Mouse (Mus musculus) kidney, embryonic 15.5 days (tissue): Measurements from ENCODE around the gene Phlda1. TPM values are rescaled to one million over a fixed set of nuclear protein-coding genes. Genes with fewer than 3 reads are reported as not detected.

Source experiments
- ATAC-seq: fragments of 200-750 bp; cut with Nextera tagmentation; replicated peaks from 2 replicates; pipeline ENCODE4 v1.8.0; 2017; ENCODE audit warnings: moderate TSS enrichment; ENCODE audit not compliant: low FRiP score
- H3K27ac ChIP-seq: fragments of 300-500 bp; sonication (generic); 2 replicates; pipeline ENCODE4 v1.5.1; 2015; ENCODE audit warnings: mild to moderate bottlenecking, inconsistent platforms
- H3K27me3 ChIP-seq: fragments of 300-500 bp; sonication (generic); 2 replicates; pipeline ENCODE4 v1.6.1; 2015; ENCODE audit warnings: inconsistent platforms
- H3K36me3 ChIP-seq: fragments of 300-500 bp; sonication (generic); 2 replicates; pipeline ENCODE4 v1.6.1; 2015; ENCODE audit warnings: inconsistent platforms
- H3K4me1 ChIP-seq: fragments of 300-500 bp; sonication (generic); 2 replicates; pipeline ENCODE4 v1.6.1; 2015; ENCODE audit warnings: inconsistent platforms
- H3K4me2 ChIP-seq: fragments of 300-500 bp; sonication (generic); 2 replicates; pipeline ENCODE4 v1.6.1; 2015; ENCODE audit warnings: moderate library complexity, mild to moderate bottlenecking, inconsistent platforms
- H3K4me3 ChIP-seq: fragments of 300-500 bp; sonication (generic); replicated peaks from 2 replicates; pipeline ENCODE4 v1.5.1; 2015; ENCODE audit warnings: mild to moderate bottlenecking, inconsistent platforms
- H3K9ac ChIP-seq: fragments of 300-500 bp; sonication (generic); 2 replicates; pipeline ENCODE4 v1.6.1; 2015; ENCODE audit warnings: mild to moderate bottlenecking, inconsistent platforms
- H3K9me3 ChIP-seq: fragments of 300-500 bp; sonication (generic); replicated peaks from 2 replicates; pipeline ENCODE4 v1.6.1; 2016; ENCODE audit warnings: inconsistent platforms
- WGBS: fragments of 180-500 bp; shearing (Covaris S2); methylation state at CpG from one replicate; pipeline ENCODE4 v1.1.7; 2015; ENCODE audit warnings: mixed read lengths; 5-methylcytosine and 5-hydroxymethylcytosine counted together
- polyA plus RNA-seq: library from polyadenylated mRNA; unstranded; fragments of >200 nt; fragmentation: Nextera tagmentation; extraction: Ambion mirVana; gene quantifications from 2 replicates; pipeline ENCODE4 v1.2.1, GENCODE M21; 2015

The Phlda1 gene
- polyA plus RNA-seq, 1 experiment from 2014 or later: 38.6 TPM

GRCm38 (mm10) chr10:111506926-111507459 is 907 bp downstream of the Phlda1 start:
- no peaks in the 10 kb centered on the region for H3K9me3 ChIP-seq
- peaks cover 59% of the 10 kb centered on the region for H3K4me1 ChIP-seq
- peak; percentile 23 for ATAC-seq
- peak overlapping the region; percentile 85 for H3K4me2 ChIP-seq
- peak overlapping the region; percentile 87 for H3K4me3 ChIP-seq
- no peaks in the 10 kb centered on the region for H3K36me3 ChIP-seq
- peak overlapping the region; percentile 97 for H3K9ac ChIP-seq
- peak overlapping the region; percentile 97 for H3K27ac ChIP-seq
- H3K27me3 ChIP-seq: no peaks in the 10 kb centered on the region
- 0% methylated on average over 23 of the region's 23 CpGs for WGBS

GRCm38 (mm10) chr10:111507460-111508211 is 1.6 kb downstream of the Phlda1 start:
- no peaks in the 10 kb centered on the region for H3K9me3 ChIP-seq
- peak overlapping the region; percentile 85 for H3K4me2 ChIP-seq
- H3K4me1 ChIP-seq: peaks cover 61% of the 10 kb centered on the region
- WGBS: under 1% methylated on average over 38 of the region's 38 CpGs
- peak overlapping the region; percentile 97 for H3K9ac ChIP-seq
- peak overlapping the region; percentile 87 for H3K4me3 ChIP-seq
- no peaks in the 10 kb centered on the region for H3K27me3 ChIP-seq
- no peaks in the 10 kb centered on the region for H3K36me3 ChIP-seq
- peak; percentile 7 for ATAC-seq
- peak overlapping the region; percentile 97 for H3K27ac ChIP-seq

- Histone ChIP-seq H3K4me1 (peaks cover 54% of the 10 kb centered on the region), H3K27ac (0 out of 2 replicates have a peak overlapping the region, but pooled peaks have one; percentile 43), H3K36me3 (no peaks in the 10 kb centered on the region), H3K27me3 (no peaks in the 10 kb centered on the region), H3K4me2 (peak overlapping the region; percentile 85), H3K9ac (peak overlapping the region; percentile 97; the same call in 1 of the 2 replicates), H3K9me3 (no peaks in the 10 kb centered on the region), H3K4me3 (peak overlapping the region; percentile 87)
- WGBS: 7% methylated on average over 7 of the region's 7 CpGs
- no peak for ATAC-seq
Measured at GRCm38 (mm10) chr10:111508324-111509080, 2.4 kb downstream of the Phlda1 start.

- Histone ChIP-seq H3K9me3 (no peaks in the 10 kb centered on the region), H3K4me1 (peaks cover 48% of the 10 kb centered on the region), H3K27me3 (no peaks in the 10 kb centered on the region), H3K4me2 (peak overlapping the region; percentile 85), H3K27ac (peak overlapping the region; percentile 48), H3K9ac (peak overlapping the region; percentile 97; the same call in 1 of the 2 replicates), H3K4me3 (peak overlapping the region; percentile 87), H3K36me3 (no peaks in the 10 kb centered on the region)
- no peak for ATAC-seq
- WGBS: 17% methylated on average over 8 of the region's 8 CpGs
Measured at GRCm38 (mm10) chr10:111509103-111509784, 3.2 kb downstream of the Phlda1 start.

GRCm38 (mm10) chr10:111509981-111510380 is 3.9 kb downstream of the Phlda1 start:
- H3K36me3 ChIP-seq: no peaks in the 10 kb centered on the region
- H3K27ac ChIP-seq: peak overlapping the region; percentile 48
- peaks cover 43% of the 10 kb centered on the region for H3K4me1 ChIP-seq
- H3K4me3 ChIP-seq: peak overlapping the region; percentile 87
- no peaks in the 10 kb centered on the region for H3K27me3 ChIP-seq
- H3K9me3 ChIP-seq: no peaks in the 10 kb centered on the region
- H3K9ac ChIP-seq: no peak overlapping the region
- 72% methylated on average over 7 of the region's 7 CpGs for WGBS
- no peak for ATAC-seq
- H3K4me2 ChIP-seq: peak overlapping the region; percentile 85

- H3K9ac ChIP-seq: no peak overlapping the region
- WGBS: 30% methylated on average over 7 of the region's 7 CpGs
- no peaks in the 10 kb centered on the region for H3K9me3 ChIP-seq
- no peak overlapping the region for H3K4me3 ChIP-seq
- ATAC-seq: no peak
- H3K4me1 ChIP-seq: peaks cover 42% of the 10 kb centered on the region
- H3K4me2 ChIP-seq: no peak overlapping the region
- H3K27ac ChIP-seq: peak overlapping the region; percentile 43; the same call in 1 of the 2 replicates
- H3K36me3 ChIP-seq: no peaks in the 10 kb centered on the region
- no peaks in the 10 kb centered on the region for H3K27me3 ChIP-seq
Measured at GRCm38 (mm10) chr10:111510798-111511197, 4.7 kb downstream of the Phlda1 start.

GRCm38 (mm10) chr10:111512036-111512568 is 6.0 kb downstream of the Phlda1 start:
- no peaks in the 10 kb centered on the region for H3K9me3 ChIP-seq
- no peak overlapping the region for H3K4me3 ChIP-seq
- no peak for ATAC-seq
- no peak overlapping the region for H3K4me2 ChIP-seq
- H3K36me3 ChIP-seq: no peaks in the 10 kb centered on the region
- no peaks in the 10 kb centered on the region for H3K27me3 ChIP-seq
- H3K4me1 ChIP-seq: peaks cover 52% of the 10 kb centered on the region
- no peak overlapping the region for H3K9ac ChIP-seq
- no peak overlapping the region for H3K27ac ChIP-seq
- WGBS: 68% methylated on average over 10 of the region's 10 CpGs

- Histone ChIP-seq H3K36me3 (no peaks in the 10 kb centered on the region), H3K9ac (no peak overlapping the region), H3K4me2 (no peak overlapping the region), H3K27me3 (no peaks in the 10 kb centered on the region), H3K4me1 (peaks cover 46% of the 10 kb centered on the region), H3K4me3 (no peak overlapping the region), H3K27ac (no peak overlapping the region), H3K9me3 (no peaks in the 10 kb centered on the region)
- WGBS: 87% methylated on average over 5 of the region's 5 CpGs
- no peak for ATAC-seq
Measured at GRCm38 (mm10) chr10:111514282-111514885, 8.3 kb downstream of the Phlda1 start.

GRCm38 (mm10) chr10:111515071-111516010 is 9.3 kb downstream of the Phlda1 start:
- Histone ChIP-seq H3K27ac (peak overlapping the region; percentile 69), H3K4me1 (peaks cover 45% of the 10 kb centered on the region)
- 82% methylated on average over 17 of the region's 17 CpGs for WGBS

GRCm38 (mm10) chr10:111516172-111516588 is 10.1 kb downstream of the Phlda1 start:
- peaks cover 37% of the 10 kb centered on the region for H3K4me1 ChIP-seq
- WGBS: 11% methylated on average over 13 of the region's 13 CpGs
- H3K4me2 ChIP-seq: peak overlapping the region; percentile 43
- H3K36me3 ChIP-seq: no peaks in the 10 kb centered on the region
- peak; percentile 86 for ATAC-seq
- peak overlapping the region; percentile 19; the same call in 1 of the 2 replicates for H3K4me3 ChIP-seq
- H3K27ac ChIP-seq: peak overlapping the region; percentile 69
- peak overlapping the region; percentile 33; the same call in 1 of the 2 replicates for H3K9ac ChIP-seq
- no peaks in the 10 kb centered on the region for H3K9me3 ChIP-seq
- H3K27me3 ChIP-seq: no peaks in the 10 kb centered on the region

More at GRCm38 (mm10) chr10:111515071-111516010, 9.3 kb downstream of the Phlda1 start:
- no peak overlapping the region for H3K9ac ChIP-seq
- no peak overlapping the region for H3K4me3 ChIP-seq
- H3K27me3 ChIP-seq: no peaks in the 10 kb centered on the region
- H3K36me3 ChIP-seq: no peaks in the 10 kb centered on the region
- no peaks in the 10 kb centered on the region for H3K9me3 ChIP-seq
- peak overlapping the region; percentile 43 for H3K4me2 ChIP-seq
- ATAC-seq: 0 out of 2 replicates have a peak, but pooled peaks have one; percentile 16
